Mouse (Mus musculus) ZHBTc4 (cell line): ENCODE measurements at regions not wholly inside any gene's neighbourhood (a gene's known extent, or its start where the extent isn't known, plus 50 kb on each side); places are given as distances from the start of the nearest gene placed in this dataset.
A peak's percentile ranks its signal among the peaks of the same experiment; 100 is the strongest.

Experiments used
- DNase-seq: peaks from one replicate; pipeline ENCODE4 v3.0.0-alpha.2; 2011; ENCODE audit warnings: low read depth, low spot score

- DNase-seq = no peak
Measured at GRCm38 (mm10) chr10:35328319-35328862, 383.3 kb downstream of the Amd2 start.

- DNase-seq = no peak
Measured at GRCm38 (mm10) chr10:35298775-35299174, 412.9 kb downstream of the Amd2 start.

GRCm38 (mm10) chr10:35265066-35265465 lies 446.6 kb downstream of the Amd2 start:
- peak; percentile 72 for DNase-seq

GRCm38 (mm10) chr10:35236431-35236830 lies 475.3 kb downstream of the Amd2 start:
- DNase-seq = no peak

- DNase-seq = no peak
Measured at GRCm38 (mm10) chr10:35235260-35235659, 476.4 kb downstream of the Amd2 start.

- DNase-seq = no peak
Measured at GRCm38 (mm10) chr10:35229540-35229939, 482.2 kb downstream of the Amd2 start.
